Mouse (Mus musculus) forebrain, embryonic 15.5 days (tissue): ENCODE measurements around the gene Larp1. TPM values are rescaled to one million over a fixed set of nuclear protein-coding genes. Genes with fewer than 3 reads are reported as not detected.

Experiments
- ATAC-seq: fragments of 200-750 bp; cut with Nextera tagmentation; replicated peaks from 2 replicates; pipeline ENCODE4 v1.8.0; 2017; ENCODE audit warnings: mild to moderate bottlenecking, moderate TSS enrichment, moderate library complexity
- H3K27ac ChIP-seq: fragments of 300-500 bp; sonication (generic); replicated peaks from 2 replicates; pipeline ENCODE4 v1.5.1; 2015; ENCODE audit warnings: mild to moderate bottlenecking, inconsistent platforms
- H3K27me3 ChIP-seq: fragments of 300-500 bp; sonication (generic); 2 replicates; pipeline ENCODE4 v1.6.1; 2015; ENCODE audit warnings: inconsistent platforms
- H3K36me3 ChIP-seq: fragments of 300-500 bp; sonication (generic); 2 replicates; pipeline ENCODE4 v1.6.1; 2015; ENCODE audit warnings: mild to moderate bottlenecking, inconsistent platforms
- H3K4me1 ChIP-seq: fragments of 300-500 bp; sonication (generic); 2 replicates; pipeline ENCODE4 v1.6.1; 2015; ENCODE audit warnings: inconsistent platforms
- H3K4me2 ChIP-seq: fragments of 300-500 bp; sonication (generic); replicated peaks from 2 replicates; pipeline ENCODE4 v1.6.1; 2015; ENCODE audit warnings: mild to moderate bottlenecking, inconsistent platforms
- H3K4me3 ChIP-seq: fragments of 300-500 bp; sonication (generic); 2 replicates; pipeline ENCODE4 v1.5.1; 2015; ENCODE audit warnings: mild to moderate bottlenecking, inconsistent platforms
- H3K9ac ChIP-seq: fragments of 300-500 bp; sonication (generic); replicated peaks from 2 replicates; pipeline ENCODE4 v1.6.1; 2015; ENCODE audit warnings: mild to moderate bottlenecking, inconsistent platforms
- H3K9me3 ChIP-seq: fragments of 300-500 bp; sonication (generic); 2 replicates; pipeline ENCODE4 v1.6.1; 2016; ENCODE audit warnings: inconsistent platforms
- WGBS: fragments of 180-500 bp; shearing (Covaris S2); methylation state at CpG from one replicate; pipeline ENCODE4 v1.1.7; 2015; ENCODE audit warnings: mixed read lengths; 5-methylcytosine and 5-hydroxymethylcytosine counted together
- polyA plus RNA-seq: library from polyadenylated mRNA; unstranded; fragments of >200 nt; fragmentation: Nextera tagmentation; extraction: Ambion mirVana; gene quantifications from 2 replicates; pipeline ENCODE4 v1.2.1, GENCODE M21; 2015

Larp1 gene
- polyA plus RNA-seq, 1 experiment from 2014 or later = 18.7 TPM

GRCm38 (mm10) chr11:58008437-58009050, 320 bp upstream of the Larp1 start:
- WGBS = 0% methylated on average over 35 of the region's 74 CpGs
- Histone ChIP-seq H3K27me3 (no peaks in the 10 kb centered on the region), H3K9ac (peak overlapping the region; percentile 81), H3K9me3 (no peaks in the 10 kb centered on the region), H3K36me3 (no peaks in the 10 kb centered on the region), H3K27ac (peak overlapping the region; percentile 91), H3K4me3 (peak overlapping the region; percentile 94), H3K4me1 (peaks cover 28% of the 10 kb centered on the region), H3K4me2 (peak overlapping the region; percentile 74)
- peak; percentile 84 for ATAC-seq

GRCm38 (mm10) chr11:58009516-58010141, 765 bp downstream of the Larp1 start:
- Histone ChIP-seq H3K9me3 (no peaks in the 10 kb centered on the region), H3K36me3 (no peaks in the 10 kb centered on the region), H3K9ac (peak overlapping the region; percentile 81), H3K4me2 (peak overlapping the region; percentile 74), H3K27me3 (no peaks in the 10 kb centered on the region), H3K4me3 (peak overlapping the region; percentile 94), H3K27ac (peak overlapping the region; percentile 91), H3K4me1 (peaks cover 28% of the 10 kb centered on the region)
- under 1% methylated on average over 69 of the region's 78 CpGs for WGBS
- peak; percentile 77 for ATAC-seq

- Histone ChIP-seq H3K9me3 (no peaks in the 10 kb centered on the region), H3K4me1 (peaks cover 28% of the 10 kb centered on the region), H3K36me3 (no peaks in the 10 kb centered on the region), H3K27ac (no peak overlapping the region), H3K9ac (peak overlapping the region; percentile 81), H3K4me2 (peak overlapping the region; percentile 74), H3K4me3 (peak overlapping the region; percentile 94), H3K27me3 (no peaks in the 10 kb centered on the region)
- no peak for ATAC-seq
- WGBS = 2% methylated on average over 16 of the region's 16 CpGs
These were observed 1.4 kb downstream of the Larp1 start for GRCm38 (mm10) chr11:58010226-58010781.

GRCm38 (mm10) chr11:58010930-58011329, 2.1 kb downstream of the Larp1 start:
- WGBS = 54% methylated on average over 1 of the region's 1 CpGs
- H3K9ac ChIP-seq = no peak overlapping the region
- H3K4me3 ChIP-seq = peak overlapping the region; percentile 94
- peaks cover 28% of the 10 kb centered on the region for H3K4me1 ChIP-seq
- H3K4me2 ChIP-seq = peak overlapping the region; percentile 74
- H3K36me3 ChIP-seq = no peaks in the 10 kb centered on the region
- ATAC-seq = no peak
- no peak overlapping the region for H3K27ac ChIP-seq
- H3K9me3 ChIP-seq = no peaks in the 10 kb centered on the region
- no peaks in the 10 kb centered on the region for H3K27me3 ChIP-seq

GRCm38 (mm10) chr11:58011813-58012212, 2.9 kb downstream of the Larp1 start:
- WGBS = 86% methylated on average over 4 of the region's 4 CpGs
- H3K27ac ChIP-seq = no peak overlapping the region

GRCm38 (mm10) chr11:58012674-58013073, 3.8 kb downstream of the Larp1 start:
- H3K4me1 ChIP-seq = peaks cover 38% of the 10 kb centered on the region
- WGBS = 78% methylated on average over 1 of the region's 1 CpGs

More at GRCm38 (mm10) chr11:58011813-58012212, 2.9 kb downstream of the Larp1 start:
- Histone ChIP-seq H3K9me3 (no peaks in the 10 kb centered on the region), H3K4me3 (no peak overlapping the region), H3K36me3 (no peaks in the 10 kb centered on the region), H3K4me2 (no peak overlapping the region), H3K27me3 (no peaks in the 10 kb centered on the region), H3K9ac (no peak overlapping the region), H3K4me1 (peaks cover 31% of the 10 kb centered on the region)
- ATAC-seq = no peak

GRCm38 (mm10) chr11:58013100-58013499, 4.2 kb downstream of the Larp1 start:
- no peak for ATAC-seq
- Histone ChIP-seq H3K4me1 (peaks cover 34% of the 10 kb centered on the region), H3K9ac (no peak overlapping the region), H3K27me3 (no peaks in the 10 kb centered on the region), H3K4me3 (no peak overlapping the region), H3K27ac (no peak overlapping the region), H3K4me2 (no peak overlapping the region), H3K36me3 (no peaks in the 10 kb centered on the region), H3K9me3 (no peaks in the 10 kb centered on the region)

More at GRCm38 (mm10) chr11:58012674-58013073, 3.8 kb downstream of the Larp1 start:
- H3K9me3 ChIP-seq = no peaks in the 10 kb centered on the region
- H3K4me2 ChIP-seq = no peak overlapping the region
- no peaks in the 10 kb centered on the region for H3K27me3 ChIP-seq
- no peaks in the 10 kb centered on the region for H3K36me3 ChIP-seq
- H3K27ac ChIP-seq = no peak overlapping the region
- no peak overlapping the region for H3K4me3 ChIP-seq
- no peak overlapping the region for H3K9ac ChIP-seq
- no peak for ATAC-seq

GRCm38 (mm10) chr11:58014604-58015003, 5.7 kb downstream of the Larp1 start:
- WGBS = 70% methylated on average over 1 of the region's 1 CpGs
- Histone ChIP-seq H3K9me3 (no peaks in the 10 kb centered on the region), H3K4me2 (no peak overlapping the region), H3K4me1 (peaks cover 31% of the 10 kb centered on the region), H3K9ac (no peak overlapping the region), H3K27me3 (no peaks in the 10 kb centered on the region), H3K27ac (no peak overlapping the region), H3K4me3 (no peak overlapping the region), H3K36me3 (no peaks in the 10 kb centered on the region)
- no peak for ATAC-seq

GRCm38 (mm10) chr11:58015339-58015738, 6.5 kb downstream of the Larp1 start:
- H3K4me1 ChIP-seq = peaks cover 28% of the 10 kb centered on the region
- no peak for ATAC-seq
- H3K4me2 ChIP-seq = no peak overlapping the region
- H3K9me3 ChIP-seq = no peaks in the 10 kb centered on the region
- no peak overlapping the region for H3K4me3 ChIP-seq
- H3K27ac ChIP-seq = no peak overlapping the region
- 72% methylated on average over 2 of the region's 2 CpGs for WGBS
- no peaks in the 10 kb centered on the region for H3K36me3 ChIP-seq
- no peaks in the 10 kb centered on the region for H3K27me3 ChIP-seq
- H3K9ac ChIP-seq = no peak overlapping the region

GRCm38 (mm10) chr11:58016371-58016770, 7.5 kb downstream of the Larp1 start:
- no peak for ATAC-seq
- 70% methylated on average over 3 of the region's 3 CpGs for WGBS

GRCm38 (mm10) chr11:58017422-58017821, 8.6 kb downstream of the Larp1 start:
- WGBS = 71% methylated on average over 1 of the region's 1 CpGs

More at GRCm38 (mm10) chr11:58016371-58016770, 7.5 kb downstream of the Larp1 start:
- H3K27ac ChIP-seq = no peak overlapping the region
- no peak overlapping the region for H3K9ac ChIP-seq
- H3K36me3 ChIP-seq = no peaks in the 10 kb centered on the region
- H3K9me3 ChIP-seq = no peaks in the 10 kb centered on the region
- no peaks in the 10 kb centered on the region for H3K27me3 ChIP-seq
- H3K4me1 ChIP-seq = peaks cover 23% of the 10 kb centered on the region
- no peak overlapping the region for H3K4me3 ChIP-seq
- H3K4me2 ChIP-seq = no peak overlapping the region

GRCm38 (mm10) chr11:58018287-58018686, 9.4 kb downstream of the Larp1 start:
- no peaks in the 10 kb centered on the region for H3K9me3 ChIP-seq
- no peaks in the 10 kb centered on the region for H3K27me3 ChIP-seq
- peaks cover 16% of the 10 kb centered on the region for H3K4me1 ChIP-seq
- no peak overlapping the region for H3K9ac ChIP-seq
- 84% methylated on average over 2 of the region's 2 CpGs for WGBS
- no peak overlapping the region for H3K4me3 ChIP-seq
- no peaks in the 10 kb centered on the region for H3K36me3 ChIP-seq
- H3K4me2 ChIP-seq = no peak overlapping the region
- no peak overlapping the region for H3K27ac ChIP-seq
- ATAC-seq = no peak

More at GRCm38 (mm10) chr11:58017422-58017821, 8.6 kb downstream of the Larp1 start:
- Histone ChIP-seq H3K9me3 (no peaks in the 10 kb centered on the region), H3K27ac (no peak overlapping the region), H3K4me2 (no peak overlapping the region), H3K36me3 (no peaks in the 10 kb centered on the region), H3K27me3 (no peaks in the 10 kb centered on the region), H3K9ac (no peak overlapping the region), H3K4me1 (peaks cover 16% of the 10 kb centered on the region), H3K4me3 (no peak overlapping the region)
- ATAC-seq = no peak
